ENCODE assay signal across 8 mouse cellular contexts in genomic region chrX:152002865-152003264, GRCm38 (mm10). TPM values are rescaled to one million over a fixed set of nuclear protein-coding genes. Genes with fewer than 3 reads are reported as not detected.
DNase-seq lines count a peak whose midpoint lies in the region; ATAC-seq and TF ChIP-seq lines count a peak whose summit lies in the region.

No protein-coding gene starts in this region.

- TF ChIP-seq POLR2A in heart, adult 2 months (IDR thresholded peaks at IDR 0.05; ENCODE audit: insufficient read depth, low read depth, low read length): no peak

- H3K27me3 ChIP-seq in heart, adult 2 months (ENCODE audit: control insufficient read depth, insufficient read depth, low read length): no peaks in the 10 kb centered on the region
- peaks cover 29% of the 10 kb centered on the region; the same call in 1 of the 2 replicates for H3K27me3 ChIP-seq in neural tube, embryonic 12.5 days (replicated peaks)
- no peaks in the 10 kb centered on the region for H3K27me3 ChIP-seq in liver, embryonic 14.5 days (ENCODE audit: control insufficient read depth, insufficient read depth, low read length)

- no peak for DNase-seq in heart, adult 2 months
- DNase-seq in heart, adult 9 months (ENCODE audit: low spot score in 2 of 2): no peak
- no peak for DNase-seq in neural tube, embryonic 10.5 days (ENCODE audit: extremely low spot score, low spot score)
- DNase-seq in liver, embryonic 14.5 days (ENCODE audit: low read depth in 3 of 3, low spot score in 3 of 3): no peak
- no peak for DNase-seq in adrenal gland, adult 8-10 months
- no peak for DNase-seq in left cerebral cortex, adult 9 months (ENCODE audit: low spot score in 2 of 2)
- no peak for DNase-seq in left cerebral cortex, postnatal 14 days (ENCODE audit: low spot score in 2 of 2)

- ATAC-seq in neural tube, embryonic 12.5 days (ENCODE audit: low FRiP score, low read depth): no peak
- ATAC-seq in liver, embryonic 14.5 days (ENCODE audit: insufficient read depth): no peak

- WGBS in heart, adult 2 months: 48% methylated on average over 2 of the region's 2 CpGs
- WGBS in neural tube, embryonic 12.5 days: 87% methylated on average over 2 of the region's 2 CpGs
- WGBS in liver, embryonic 14.5 days (ENCODE audit: insufficient replicate concordance): 48% methylated on average over 2 of the region's 2 CpGs

- peak overlapping the region; percentile 16; the same call in 1 of the 2 replicates for H3K4me3 ChIP-seq in heart, adult 2 months
- H3K4me3 ChIP-seq in neural tube, embryonic 12.5 days: peak overlapping the region; percentile 43; the same call in 1 of the 2 replicates
- no peak overlapping the region for H3K4me3 ChIP-seq in liver, embryonic 14.5 days (ENCODE audit: insufficient read depth in 1 of 2, low read depth in 2 of 2, low read length in 2 of 2)

- peak overlapping the region; percentile 68 for H3K4me2 ChIP-seq in neural tube, embryonic 12.5 days (replicated peaks)
- H3K4me2 ChIP-seq in liver, embryonic 14.5 days (ENCODE audit: low read depth): peak overlapping the region; percentile 15; the same call in 1 of the 2 replicates

- no peaks in the 10 kb centered on the region; the same call in 1 of the 2 replicates for H3K36me3 ChIP-seq in heart, adult 2 months (ENCODE audit: control insufficient read depth, insufficient read depth, low read length)
- H3K36me3 ChIP-seq in neural tube, embryonic 12.5 days: peaks cover 6% of the 10 kb centered on the region; the same call in 1 of the 2 replicates
- no peaks in the 10 kb centered on the region for H3K36me3 ChIP-seq in liver, embryonic 14.5 days (replicated peaks; ENCODE audit: control insufficient read depth, insufficient read depth, low read depth)

- H3K9me3 ChIP-seq in neural tube, embryonic 12.5 days: no peaks in the 10 kb centered on the region
- H3K9me3 ChIP-seq in liver, embryonic 14.5 days (ENCODE audit: control insufficient read depth, low read length): no peaks in the 10 kb centered on the region

- no peaks in the 10 kb centered on the region for H3K4me1 ChIP-seq in heart, adult 2 months (ENCODE audit: control insufficient read depth, insufficient read depth, low read length)
- H3K4me1 ChIP-seq in neural tube, embryonic 12.5 days: no peaks in the 10 kb centered on the region
- no peaks in the 10 kb centered on the region; a peak in 1 of 4 replicates for H3K4me1 ChIP-seq in liver, embryonic 14.5 days (replicated peaks; ENCODE audit: control insufficient read depth in 2 of 2, insufficient read depth in 2 of 2, low read length in 1 of 2)

- no peaks in the 10 kb centered on the region for H3K79me2 ChIP-seq in heart, adult 2 months (replicated peaks; ENCODE audit: control insufficient read depth, insufficient read depth, low read length)

- no peak overlapping the region for H3K9ac ChIP-seq in heart, adult 2 months (ENCODE audit: low read depth, low read length)
- no peak overlapping the region for H3K9ac ChIP-seq in neural tube, embryonic 12.5 days
- H3K9ac ChIP-seq in liver, embryonic 14.5 days (replicated peaks): no peak overlapping the region

- 0 out of 2 replicates have a peak overlapping the region, but pooled peaks have one; percentile 33 for H3K27ac ChIP-seq in heart, adult 2 months
- no peak overlapping the region for H3K27ac ChIP-seq in neural tube, embryonic 12.5 days
- no peak overlapping the region for H3K27ac ChIP-seq in liver, embryonic 14.5 days

- no peak for TF ChIP-seq EP300 in heart, adult 2 months (IDR thresholded peaks at IDR 0.05; ENCODE audit: insufficient read depth, low read depth, low read length)
- no peak for TF ChIP-seq EP300 in liver, embryonic 14.5 days (IDR thresholded peaks at IDR 0.05; ENCODE audit: low read depth)

- intact Hi-C loops in heart, adult 2 months (cut with DNase I): loop anchor here (1.0 to 5.0 kb wide), 2 partner anchors 13 to 144 kb away; partner anchors contain the start of genes Ribc1 and Smc1a
- intact Hi-C loops in left cerebral cortex, postnatal 14 days (cut with DNase I): no loop called here

- TF ChIP-seq CTCF in heart, adult 2 months (IDR thresholded peaks at IDR 0.05): no peak
- no peak for TF ChIP-seq CTCF in liver, embryonic 14.5 days (IDR thresholded peaks at IDR 0.05; ENCODE audit: low read depth)

RNA-seq across cellular contexts. Expression of gene Hsd17b10, which starts 1.2 kb away (rescaled TPM):
- 100 to 1,000 TPM; 225 to 246 TPM for total RNA-seq in heart, adult 2 months (2021)
- polyA plus RNA-seq in heart, adult 2 months (2012; rRNA removed): 132 and 162 TPM in 2 replicates
- 139 and 145 TPM in 2 replicates for polyA plus RNA-seq in neural tube, embryonic 12.5 days (2016; fragmentation: Nextera tagmentation; extraction: Ambion mirVana)
- 33.4 and 34.9 TPM in 2 replicates for polyA plus RNA-seq in liver, embryonic 14.5 days (2012; rRNA removed)
- polyA plus RNA-seq in liver, embryonic 14.5 days (2014; fragmentation: Nextera tagmentation; extraction: Ambion mirVana): 98.4 and 102 TPM in 2 replicates
- total RNA-seq in adrenal gland, adult 8-10 months (2022): 100 to 1,000 TPM; 133 to 152 (median 147) TPM
- 10 to 100 TPM; 41.4 to 45.4 TPM for total RNA-seq in left cerebral cortex, postnatal 14 days (2021)

RNA-seq across cellular contexts. Expression of gene Ribc1, which starts 13.2 kb away (rescaled TPM):
- total RNA-seq in heart, adult 2 months (2021): under 1 TPM in 1 of 2 experiments, not detected in 1; 0.31 TPM
- 0.29 TPM in 1 of 2 replicates, not detected in the other for polyA plus RNA-seq in heart, adult 2 months (2012; rRNA removed)
- polyA plus RNA-seq in neural tube, embryonic 12.5 days (2016; fragmentation: Nextera tagmentation; extraction: Ambion mirVana): 3.4 and 3.7 TPM in 2 replicates
- 0.78 and 0.87 TPM in 2 replicates for polyA plus RNA-seq in liver, embryonic 14.5 days (2012; rRNA removed)
- polyA plus RNA-seq in liver, embryonic 14.5 days (2014; fragmentation: Nextera tagmentation; extraction: Ambion mirVana): 2.0 and 2.4 TPM in 2 replicates
- 1 to 10 TPM; 1.2 to 2.4 (median 1.5) TPM for total RNA-seq in adrenal gland, adult 8-10 months (2022)
- 1 to 10 TPM in 1 of 2 experiments, not detected in 1; 2.2 TPM for total RNA-seq in left cerebral cortex, postnatal 14 days (2021)

RNA-seq across cellular contexts. Expression of gene Smc1a, which starts 13.4 kb away (rescaled TPM):
- total RNA-seq in heart, adult 2 months (2021): 10 to 100 TPM; 22.6 to 26.6 TPM
- polyA plus RNA-seq in heart, adult 2 months (2012; rRNA removed): 13.8 and 20.5 TPM in 2 replicates
- 100 and 109 TPM in 2 replicates for polyA plus RNA-seq in neural tube, embryonic 12.5 days (2016; fragmentation: Nextera tagmentation; extraction: Ambion mirVana)
- polyA plus RNA-seq in liver, embryonic 14.5 days (2012; rRNA removed): 28.0 and 41.9 TPM in 2 replicates
- polyA plus RNA-seq in liver, embryonic 14.5 days (2014; fragmentation: Nextera tagmentation; extraction: Ambion mirVana): 51.8 and 58.1 TPM in 2 replicates
- 10 to 100 TPM; 47.4 to 68.3 (median 61.7) TPM for total RNA-seq in adrenal gland, adult 8-10 months (2022)
- total RNA-seq in left cerebral cortex, postnatal 14 days (2021): 10 to 100 TPM; 46.6 to 49.5 TPM

Comparison
In these comparisons a context has a peak if more than half of its experiments do, and no peak if none do; other contexts are left out.
1. H3K4me3 ChIP-seq: peak in heart, adult 2 months (single experiment) and neural tube, embryonic 12.5 days (single experiment); none in liver, embryonic 14.5 days (0 of 2).